Mouse (Mus musculus): ENCODE results near the gene Abcd1.

GRCm38 (mm10) chrX:73715476-73716108, 805 bp upstream of the Abcd1 start:
- TF ChIP-seq CTCF (IDR thresholded peaks at IDR 0.05; ENCODE audit: borderline replicate concordance, insufficient read depth, low read depth, low read length) (peak; percentile 10; the same call in 1 of the 2 replicates), POLR2A (IDR thresholded peaks at IDR 0.05; ENCODE audit: borderline replicate concordance, insufficient read depth, low read length) (no peak)
